Mouse (Mus musculus): ENCODE measurements around the gene Akt2. TPM values are rescaled to one million over a fixed set of nuclear protein-coding genes. Genes with fewer than 3 reads are reported as not detected.
A peak's percentile ranks its signal among the peaks of the same experiment; 100 is the strongest.

The Akt2 gene
- polyA plus RNA-seq, 1 experiment, result 101 TPM

DNA sequence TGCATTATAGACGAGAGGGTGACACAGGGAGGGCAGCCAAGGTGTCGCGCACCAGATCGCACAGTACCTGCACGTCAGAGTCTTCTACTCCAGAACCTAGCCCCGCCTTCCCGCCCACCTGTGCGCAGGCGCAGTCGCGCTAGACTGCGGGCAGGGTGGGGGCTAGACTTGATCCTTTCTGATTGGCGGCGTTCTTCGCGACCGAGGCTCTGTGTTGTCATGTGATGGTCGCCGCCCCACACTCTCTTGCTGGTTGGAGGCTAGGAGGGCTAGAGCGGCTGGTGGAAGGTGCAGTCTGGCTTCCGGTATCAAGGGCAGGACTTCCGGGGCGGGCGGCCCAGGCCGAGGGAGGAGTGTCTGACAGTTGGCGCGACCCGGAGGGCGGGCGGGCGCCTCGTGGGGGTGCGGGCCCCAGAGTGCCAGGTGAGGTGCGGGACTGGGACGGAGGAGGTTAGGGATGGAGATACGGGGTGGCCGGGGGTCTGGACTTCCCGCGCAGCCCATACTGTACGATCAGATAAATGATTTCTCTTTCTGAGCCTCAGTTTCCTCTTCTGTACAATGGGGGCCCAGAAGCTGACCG, 38.3 kb upstream of the Akt2 start, which contains the start of the genes Pld3 and 2310022A10Rik:
Pld3 (minus strand) TSS at position 288 of the 583 bp plus-strand sequence.
2310022A10Rik (plus strand) TSS at position 303 of the 583 bp plus-strand sequence.
- WGBS, result under 1% methylated on average over 41 of the region's 41 CpGs
- Histone ChIP-seq H3K4me3 (replicated peaks; ENCODE audit: extremely low read depth, low read depth, low read length) (peak within 1 kb of the TSS; percentile 95), H3K4me1 (ENCODE audit: control insufficient read depth, insufficient read depth, low read length) (no peaks in the 10 kb centered on the region; the same call in 1 of the 2 replicates)
- peak; percentile 90 for DNase-seq
- no peak for TF ChIP-seq CTCF (IDR thresholded peaks at IDR 0.05; ENCODE audit: insufficient read depth, low read length)
- TF ChIP-seq POLR2A (IDR thresholded peaks at IDR 0.05; ENCODE audit: borderline replicate concordance, extremely low read depth, low read depth, low read length), result peak; percentile 83; the same call in 1 of the 2 replicates

DNA sequence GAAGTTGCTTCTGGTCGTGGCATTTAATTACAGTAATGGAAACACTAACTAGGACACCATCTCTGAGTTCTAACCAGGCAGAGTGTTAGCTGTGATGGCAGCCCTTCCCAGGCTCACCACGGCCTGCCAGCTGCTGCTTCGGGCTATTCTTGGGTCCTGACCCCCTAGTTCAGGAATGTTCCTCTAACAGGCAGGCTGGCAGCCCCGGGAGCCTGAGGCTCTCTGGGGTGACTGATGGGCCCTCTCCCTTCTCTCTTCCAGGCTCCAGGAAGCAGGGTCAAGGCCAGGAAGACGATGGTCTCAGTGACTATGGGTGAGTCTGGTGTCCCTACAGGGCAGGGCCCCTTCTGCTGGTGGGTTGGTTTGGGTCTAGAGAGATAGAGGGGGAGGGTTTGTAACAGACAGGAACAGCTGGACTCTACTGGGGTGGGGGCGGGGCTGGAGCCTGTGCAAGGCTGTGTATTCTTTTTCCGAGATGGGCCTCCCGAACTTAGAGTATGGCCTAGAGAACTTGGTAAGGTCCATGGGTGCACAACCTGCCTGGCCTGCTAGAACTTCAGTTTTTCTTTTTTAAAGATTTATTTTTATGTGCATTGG, 31.0 kb upstream of the Akt2 start:
- H3K4me1 ChIP-seq (ENCODE audit: control insufficient read depth, insufficient read depth, low read length), result no peaks in the 10 kb centered on the region
- TF ChIP-seq CTCF (IDR thresholded peaks at IDR 0.05; ENCODE audit: insufficient read depth, low read length), result no peak
- TF ChIP-seq POLR2A (IDR thresholded peaks at IDR 0.05; ENCODE audit: borderline replicate concordance, extremely low read depth, low read depth, low read length), result no peak
- H3K4me3 ChIP-seq (replicated peaks; ENCODE audit: extremely low read depth, low read depth, low read length), result no peak overlapping the region
- WGBS, result 48% methylated on average over 8 of the region's 8 CpGs
- no peak for DNase-seq

DNA sequence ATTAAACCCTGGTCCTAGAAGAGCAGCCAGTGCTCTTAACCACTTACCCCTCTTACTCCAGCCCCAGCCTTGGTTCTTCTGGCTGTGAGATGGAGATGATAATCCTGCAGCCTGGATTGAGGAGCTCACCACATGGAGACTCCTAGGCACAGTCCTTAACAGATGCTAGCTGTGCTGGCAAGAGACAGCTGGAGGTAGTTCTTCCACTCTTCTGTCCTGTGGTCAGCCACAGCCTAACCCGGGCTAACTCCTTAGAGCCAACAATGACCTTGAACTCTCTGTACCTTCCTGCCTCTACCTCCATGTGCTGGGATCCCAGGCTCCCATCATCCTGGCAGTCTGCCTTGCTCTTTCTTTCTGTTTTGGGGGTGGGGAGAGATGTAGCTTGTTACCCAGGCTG, 30.4 kb upstream of the Akt2 start:
- H3K4me3 ChIP-seq (replicated peaks; ENCODE audit: extremely low read depth, low read depth, low read length), result no peak overlapping the region
- DNase-seq, result no peak
- 63% methylated on average over 1 of the region's 1 CpGs for WGBS
- TF ChIP-seq CTCF (IDR thresholded peaks at IDR 0.05; ENCODE audit: insufficient read depth, low read length) (no peak), POLR2A (IDR thresholded peaks at IDR 0.05; ENCODE audit: borderline replicate concordance, extremely low read depth, low read depth, low read length) (no peak)
- no peaks in the 10 kb centered on the region for H3K4me1 ChIP-seq (ENCODE audit: control insufficient read depth, insufficient read depth, low read length)

DNA sequence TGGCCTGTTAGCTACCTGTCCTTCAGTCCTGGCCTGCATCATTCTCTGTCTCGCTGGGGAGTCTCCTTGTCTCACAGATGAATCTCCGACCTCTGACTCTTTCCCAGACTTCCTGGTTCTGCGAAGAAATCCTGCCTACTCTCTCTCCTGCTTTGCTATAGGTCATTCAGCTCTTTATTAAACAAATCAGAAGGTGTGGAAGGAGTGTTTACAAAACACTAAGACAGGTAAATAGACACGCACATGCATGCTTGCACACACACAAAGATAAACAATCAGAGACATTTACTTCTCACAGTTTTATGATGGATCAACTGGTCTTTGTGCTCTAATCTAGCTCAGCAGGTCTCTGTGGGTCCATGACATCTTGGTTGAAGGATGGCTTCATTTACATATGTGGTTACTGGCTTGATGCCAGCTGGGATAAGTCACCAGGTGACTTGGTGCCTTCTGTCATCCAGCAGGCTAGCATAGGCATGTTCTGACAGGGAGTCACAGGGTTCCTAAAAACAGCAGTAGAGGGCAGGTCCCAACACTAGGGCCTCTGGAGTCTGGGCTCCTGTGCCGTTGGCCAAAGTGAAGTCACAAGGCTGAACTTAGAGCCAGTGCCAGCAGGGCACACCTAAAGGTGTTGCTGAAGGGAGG, 21.6 kb upstream of the Akt2 start:
- TF ChIP-seq CTCF (IDR thresholded peaks at IDR 0.05; ENCODE audit: insufficient read depth, low read length) (no peak), POLR2A (IDR thresholded peaks at IDR 0.05; ENCODE audit: borderline replicate concordance, extremely low read depth, low read depth, low read length) (no peak)
- H3K4me3 ChIP-seq (replicated peaks; ENCODE audit: extremely low read depth, low read depth, low read length), result no peak overlapping the region
- WGBS, result 82% methylated on average over 5 of the region's 5 CpGs
- DNase-seq, result no peak
- H3K4me1 ChIP-seq (ENCODE audit: control insufficient read depth, insufficient read depth, low read length), result no peaks in the 10 kb centered on the region

DNA sequence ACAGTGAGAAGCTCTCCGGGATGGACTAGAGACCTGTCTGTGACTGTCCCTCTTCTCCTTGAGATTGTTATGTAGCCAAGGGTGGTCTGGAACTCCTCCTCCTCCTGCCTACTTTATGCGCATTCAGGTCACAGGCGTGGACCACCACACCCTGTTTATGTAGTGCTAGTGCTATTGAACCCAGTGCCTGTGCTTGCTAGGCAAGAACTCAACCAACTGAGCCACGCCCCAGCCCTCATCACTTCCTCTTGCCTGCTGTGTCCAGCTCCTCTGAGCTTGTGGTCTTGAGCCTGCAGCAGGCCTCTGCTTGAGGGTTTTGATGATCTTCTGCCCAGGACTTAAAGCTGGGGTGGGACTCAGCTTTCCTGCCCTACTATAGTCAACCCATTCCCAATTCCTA, 19.2 kb upstream of the Akt2 start:
- no peaks in the 10 kb centered on the region for H3K4me1 ChIP-seq (ENCODE audit: control insufficient read depth, insufficient read depth, low read length)
- TF ChIP-seq POLR2A (IDR thresholded peaks at IDR 0.05; ENCODE audit: borderline replicate concordance, extremely low read depth, low read depth, low read length) (no peak), CTCF (IDR thresholded peaks at IDR 0.05; ENCODE audit: insufficient read depth, low read length) (no peak)
- WGBS, result 81% methylated on average over 4 of the region's 4 CpGs
- DNase-seq, result no peak
- H3K4me3 ChIP-seq (replicated peaks; ENCODE audit: extremely low read depth, low read depth, low read length), result no peak overlapping the region

DNA sequence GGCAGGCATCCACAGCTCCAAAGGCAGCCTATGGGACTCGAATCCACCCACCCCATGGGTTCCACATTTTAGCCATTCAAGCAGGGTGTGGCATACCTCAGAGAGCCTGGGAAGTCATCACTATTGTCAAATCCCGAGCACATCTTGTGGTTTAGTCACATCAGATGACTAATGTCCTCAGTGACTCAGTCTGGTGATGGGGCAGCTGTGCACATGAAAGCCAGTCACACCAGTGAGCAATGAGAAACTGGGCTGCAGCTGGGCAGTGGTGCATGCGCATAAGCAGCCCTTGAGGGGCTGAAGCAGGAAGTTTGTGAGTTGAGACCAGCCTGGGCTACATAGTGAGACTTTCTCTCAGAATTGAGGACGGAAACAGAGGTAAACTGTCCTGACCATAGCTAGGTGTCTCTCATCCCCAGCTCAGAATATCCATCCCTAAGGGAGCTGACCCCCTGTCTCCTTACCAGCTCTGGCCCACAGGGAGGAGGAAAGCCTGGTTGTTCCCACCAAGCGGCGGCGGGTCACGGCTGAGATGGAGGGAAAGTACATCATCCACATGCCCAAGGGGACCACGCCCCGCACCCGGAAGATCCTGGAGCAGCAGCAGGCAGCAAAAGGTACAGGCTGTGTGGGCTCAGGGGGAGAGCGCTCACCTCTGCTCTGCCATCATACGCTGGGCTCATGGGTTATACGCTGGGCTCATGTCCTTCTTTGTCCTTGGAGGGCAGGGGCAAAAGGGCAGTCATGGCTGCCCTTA, 17.1 kb upstream of the Akt2 start:
- WGBS, result 91% methylated on average over 14 of the region's 14 CpGs
- no peak for DNase-seq
- TF ChIP-seq CTCF (IDR thresholded peaks at IDR 0.05; ENCODE audit: insufficient read depth, low read length), result no peak
- no peak for TF ChIP-seq POLR2A (IDR thresholded peaks at IDR 0.05; ENCODE audit: borderline replicate concordance, extremely low read depth, low read depth, low read length)
- no peaks in the 10 kb centered on the region for H3K4me1 ChIP-seq (ENCODE audit: control insufficient read depth, insufficient read depth, low read length)
- H3K4me3 ChIP-seq (replicated peaks; ENCODE audit: extremely low read depth, low read depth, low read length), result no peak overlapping the region

DNA sequence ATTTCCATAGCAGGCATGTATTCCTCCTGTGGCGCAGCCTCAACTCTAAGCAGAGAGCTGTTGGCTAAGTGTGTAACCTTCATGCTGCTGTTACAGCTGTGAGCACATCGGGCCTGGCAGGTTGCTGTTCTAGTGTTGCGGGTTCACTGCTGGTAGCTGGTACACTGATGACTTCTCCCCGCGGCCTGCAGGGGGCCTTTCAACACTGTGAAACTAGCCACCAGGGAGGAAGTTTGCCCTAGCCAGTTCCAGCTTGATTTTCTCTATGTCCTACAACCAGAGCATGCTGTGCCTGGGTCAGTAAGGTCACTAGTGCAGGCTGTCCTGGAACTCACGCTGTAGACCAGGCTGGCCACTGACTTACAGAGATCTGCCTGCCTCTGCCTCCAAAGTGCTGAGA, 14.4 kb upstream of the Akt2 start:
- peak; percentile 38 for DNase-seq
- no peaks in the 10 kb centered on the region for H3K4me1 ChIP-seq (ENCODE audit: control insufficient read depth, insufficient read depth, low read length)
- TF ChIP-seq CTCF (IDR thresholded peaks at IDR 0.05; ENCODE audit: insufficient read depth, low read length), result peak; percentile 60
- TF ChIP-seq POLR2A (IDR thresholded peaks at IDR 0.05; ENCODE audit: borderline replicate concordance, extremely low read depth, low read depth, low read length), result no peak
- no peak overlapping the region for H3K4me3 ChIP-seq (replicated peaks; ENCODE audit: extremely low read depth, low read depth, low read length)
- WGBS, result 72% methylated on average over 6 of the region's 6 CpGs

DNA sequence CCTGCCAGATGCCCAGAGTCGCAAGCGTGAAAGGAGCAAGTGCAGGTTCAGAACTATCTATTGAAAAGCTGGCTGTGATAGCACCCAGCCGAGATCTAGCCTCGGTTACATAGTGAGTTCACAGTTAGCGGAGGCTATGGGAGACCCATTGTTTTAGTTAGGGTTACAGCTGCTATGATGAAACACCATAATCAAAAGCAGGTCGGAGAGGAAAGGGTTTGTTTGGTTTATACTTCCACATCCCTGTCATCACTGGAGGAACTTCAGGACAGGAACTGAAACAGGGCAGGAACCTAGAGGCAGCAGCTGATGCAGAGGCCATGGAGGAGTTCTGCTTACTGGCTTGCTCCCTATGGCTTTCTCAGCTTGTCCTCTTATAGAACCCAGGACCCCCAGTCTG, 13.8 kb upstream of the Akt2 start:
- 73% methylated on average over 6 of the region's 6 CpGs for WGBS
- no peaks in the 10 kb centered on the region for H3K4me1 ChIP-seq (ENCODE audit: control insufficient read depth, insufficient read depth, low read length)
- TF ChIP-seq CTCF (IDR thresholded peaks at IDR 0.05; ENCODE audit: insufficient read depth, low read length) (no peak), POLR2A (IDR thresholded peaks at IDR 0.05; ENCODE audit: borderline replicate concordance, extremely low read depth, low read depth, low read length) (no peak)
- no peak for DNase-seq
- no peak overlapping the region for H3K4me3 ChIP-seq (replicated peaks; ENCODE audit: extremely low read depth, low read depth, low read length)

DNA sequence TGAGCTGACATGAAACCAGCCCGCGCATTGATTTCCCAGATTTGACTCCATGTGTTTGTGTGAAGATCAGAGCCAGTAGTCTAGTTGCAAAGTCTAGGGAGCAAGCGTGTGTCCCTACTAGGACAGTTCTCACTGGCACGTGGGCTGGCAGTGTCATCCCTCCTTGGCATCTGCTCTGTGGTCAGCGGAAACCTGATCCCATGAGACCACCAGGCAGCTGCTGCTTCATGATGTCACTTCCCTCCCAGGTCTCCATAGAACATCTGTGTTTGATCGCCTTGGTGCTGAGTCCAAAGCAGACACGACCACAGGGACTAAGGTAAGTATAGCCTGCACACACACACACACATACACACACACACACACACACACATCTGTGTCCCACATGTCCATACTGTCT, 12.9 kb upstream of the Akt2 start:
- TF ChIP-seq CTCF (IDR thresholded peaks at IDR 0.05; ENCODE audit: insufficient read depth, low read length) (no peak), POLR2A (IDR thresholded peaks at IDR 0.05; ENCODE audit: borderline replicate concordance, extremely low read depth, low read depth, low read length) (no peak)

More for the DNA sequence above, 12.9 kb upstream of the Akt2 start:
- no peak for DNase-seq
- Histone ChIP-seq H3K4me1 (ENCODE audit: control insufficient read depth, insufficient read depth, low read length) (no peaks in the 10 kb centered on the region), H3K4me3 (replicated peaks; ENCODE audit: extremely low read depth, low read depth, low read length) (no peak overlapping the region)
- WGBS, result 85% methylated on average over 7 of the region's 7 CpGs

Data from lung, adult 2 months (tissue).